17 mouse cellular contexts compared by ENCODE assay signal in genomic region chr19:57471033-57471432, GRCm38 (mm10). TPM values are rescaled to one million over a fixed set of nuclear protein-coding genes. Genes with fewer than 3 reads are reported as not detected.
DNase-seq lines count a peak whose midpoint lies in the region; ATAC-seq and TF ChIP-seq lines count a peak whose summit lies in the region.
"Had no signal": no experiment of that assay in that cellular context is flagged by ENCODE, and none has a peak within 500 bp of the region (broad histone marks: within the 10 kb centered on the region; RNA-seq: fewer than 3 reads in every experiment).

No protein-coding gene starts in this region.

- no peak overlapping the region for H3K4me3 ChIP-seq in midbrain, embryonic 12.5 days
- no peak overlapping the region for H3K4me3 ChIP-seq in midbrain, embryonic 10.5 days
- H3K4me3 ChIP-seq: forebrain, embryonic 13.5 days; heart, embryonic 10.5 days had no signal

- 0 out of 2 replicates have a peak, but pooled peaks cover 7% of the 10 kb centered on the region for H3K36me3 ChIP-seq in midbrain, embryonic 12.5 days
- H3K36me3 ChIP-seq in midbrain, embryonic 10.5 days: peaks cover 26% of the 10 kb centered on the region

- no peaks in the 10 kb centered on the region for H3K9me3 ChIP-seq in midbrain, embryonic 12.5 days
- H3K9me3 ChIP-seq in midbrain, embryonic 10.5 days (replicated peaks): 0 out of 2 replicates have a peak, but pooled peaks cover 4% of the 10 kb centered on the region
- H3K9me3 ChIP-seq: forebrain, embryonic 13.5 days; heart, embryonic 10.5 days had no signal

- DNase-seq in gastrocnemius, postnatal 25 days: peak; percentile 49
- no peak for DNase-seq in gastrocnemius, postnatal 4 days (ENCODE audit: low spot score in 2 of 2)
- DNase-seq in midbrain, embryonic 10.5 days (ENCODE audit: low spot score): no peak
- peak; percentile 60 for DNase-seq in brain, embryonic 14.5 days (ENCODE audit: low read depth)
- DNase-seq in mesoderm, embryonic 11.5 days (ENCODE audit: low read depth, low spot score): peak; percentile 20
- no peak for DNase-seq in testis, postnatal 10 days (ENCODE audit: low spot score)
- DNase-seq: adrenal gland, adult 2 months; cerebellum, adult 8-10 months; gastrocnemius, postnatal 14 days; kidney, adult 2 months; kidney, postnatal 4 days; lung, postnatal 10 days; thymus, adult 18-20 months had no signal

- 83% methylated on average over 12 of the region's 12 CpGs for WGBS in midbrain, embryonic 12.5 days
- 91% methylated on average over 12 of the region's 12 CpGs for WGBS in midbrain, embryonic 10.5 days

- TF ChIP-seq POLR2A in brain, embryonic 14.5 days (IDR thresholded peaks at IDR 0.05; ENCODE audit: borderline replicate concordance, extremely low read depth, insufficient read depth, insufficient read length, poor library complexity, severe bottlenecking): no peak

- H3K4me1 ChIP-seq in midbrain, embryonic 12.5 days: peaks cover 5% of the 10 kb centered on the region; the same call in 1 of the 2 replicates
- H3K4me1 ChIP-seq in midbrain, embryonic 10.5 days: no peaks in the 10 kb centered on the region

- no peak overlapping the region for H3K9ac ChIP-seq in midbrain, embryonic 12.5 days (replicated peaks)
- H3K9ac ChIP-seq: forebrain, embryonic 13.5 days; liver, embryonic 14.5 days had no signal

- H3K27ac ChIP-seq in midbrain, embryonic 12.5 days (replicated peaks): 0 out of 2 replicates have a peak overlapping the region, but pooled peaks have one; percentile 46
- H3K27ac ChIP-seq in midbrain, embryonic 10.5 days (replicated peaks): no peak overlapping the region
- H3K27ac ChIP-seq: forebrain, embryonic 13.5 days; heart, embryonic 10.5 days; liver, embryonic 14.5 days had no signal

- no peak for TF ChIP-seq CTCF in brain, embryonic 14.5 days (IDR thresholded peaks at IDR 0.05; ENCODE audit: borderline replicate concordance, extremely low read depth, insufficient read depth, insufficient read length)

- H3K27me3 ChIP-seq in midbrain, embryonic 12.5 days: no peaks in the 10 kb centered on the region
- no peaks in the 10 kb centered on the region for H3K27me3 ChIP-seq in midbrain, embryonic 10.5 days (ENCODE audit: low read depth, poor library complexity, severe bottlenecking)
- H3K27me3 ChIP-seq: forebrain, embryonic 13.5 days had no signal

- H3K4me2 ChIP-seq in midbrain, embryonic 12.5 days (replicated peaks): no peak overlapping the region
- H3K4me2 ChIP-seq: forebrain, embryonic 13.5 days had no signal

- ATAC-seq in midbrain, embryonic 12.5 days (ENCODE audit: low FRiP score, low read depth): no peak
- ATAC-seq: forebrain, embryonic 13.5 days had no signal

RNA-seq across cellular contexts. Expression of gene Trub1, which starts 18.3 kb away (rescaled TPM):
- 1 to 10 TPM; 5.8 to 6.9 TPM for total RNA-seq in gastrocnemius, postnatal 25 days (2021)
- 10 to 100 TPM; 11.8 to 14.1 TPM for total RNA-seq in gastrocnemius, postnatal 4 days (2021)
- 14.4 and 21.3 TPM in 2 replicates for polyA plus RNA-seq in midbrain, embryonic 12.5 days (2016; fragmentation: Nextera tagmentation; extraction: Ambion mirVana)
- 22.5 and 22.7 TPM in 2 replicates for polyA plus RNA-seq in midbrain, embryonic 10.5 days (2016; fragmentation: Nextera tagmentation; extraction: Ambion mirVana)
- 19.8 and 21.6 TPM in 2 replicates for polyA plus RNA-seq in brain, embryonic 14.5 days (2012; rRNA removed)

Comparison
In these comparisons a context has a peak if more than half of its experiments do, and no peak if none do; other contexts are left out.
1. DNase-seq: peak in gastrocnemius, postnatal 25 days (single experiment), brain, embryonic 14.5 days (single experiment) and mesoderm, embryonic 11.5 days (single experiment); none in gastrocnemius, postnatal 4 days (0 of 2), midbrain, embryonic 10.5 days (single experiment) and testis, postnatal 10 days (single experiment).